Mouse (Mus musculus) naive thymus-derived CD4-positive, alpha-beta T cell, adult 5 months (primary cell): ENCODE results near the gene Alkbh1. TPM values are rescaled to one million over a fixed set of nuclear protein-coding genes. Genes with fewer than 3 reads are reported as not detected.

Experiments used
- polyA plus RNA-seq: library from polyadenylated mRNA; unstranded; fragments of 100-300 nt; shearing (Covaris generic); gene quantifications from one replicate; pipeline ENCODE4 v1.2.1, GENCODE M21; 2017

The Alkbh1 gene
- 98.7 TPM for polyA plus RNA-seq

DNA sequence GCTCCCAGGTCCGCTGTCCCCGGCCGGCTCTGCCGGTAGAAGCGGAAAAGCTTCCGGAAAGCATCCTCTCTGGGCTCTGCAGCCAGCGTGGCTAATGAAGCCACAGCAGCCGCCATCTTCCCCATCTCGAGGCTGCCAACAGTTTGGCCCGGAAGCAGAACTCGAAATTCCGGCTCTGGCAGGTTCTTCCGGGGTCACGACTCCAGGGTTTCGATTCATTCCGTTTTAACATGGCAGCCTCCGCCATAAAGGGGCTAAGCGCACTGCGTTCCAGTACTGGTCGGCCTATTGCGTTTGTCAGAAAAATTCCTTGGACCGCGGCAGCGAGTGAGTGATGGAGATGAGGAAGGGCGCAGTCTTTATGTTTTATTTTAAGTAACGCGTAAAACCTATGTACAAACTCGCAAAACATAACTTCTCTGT lies at the start of gene Alkbh1, which contains the start of gene Slirp:
Gene Alkbh1 (minus strand): TSS at position 318 of the 423 bp plus-strand sequence.
Gene Slirp (plus strand): TSS at position 197 of the 423 bp plus-strand sequence.

DNA sequence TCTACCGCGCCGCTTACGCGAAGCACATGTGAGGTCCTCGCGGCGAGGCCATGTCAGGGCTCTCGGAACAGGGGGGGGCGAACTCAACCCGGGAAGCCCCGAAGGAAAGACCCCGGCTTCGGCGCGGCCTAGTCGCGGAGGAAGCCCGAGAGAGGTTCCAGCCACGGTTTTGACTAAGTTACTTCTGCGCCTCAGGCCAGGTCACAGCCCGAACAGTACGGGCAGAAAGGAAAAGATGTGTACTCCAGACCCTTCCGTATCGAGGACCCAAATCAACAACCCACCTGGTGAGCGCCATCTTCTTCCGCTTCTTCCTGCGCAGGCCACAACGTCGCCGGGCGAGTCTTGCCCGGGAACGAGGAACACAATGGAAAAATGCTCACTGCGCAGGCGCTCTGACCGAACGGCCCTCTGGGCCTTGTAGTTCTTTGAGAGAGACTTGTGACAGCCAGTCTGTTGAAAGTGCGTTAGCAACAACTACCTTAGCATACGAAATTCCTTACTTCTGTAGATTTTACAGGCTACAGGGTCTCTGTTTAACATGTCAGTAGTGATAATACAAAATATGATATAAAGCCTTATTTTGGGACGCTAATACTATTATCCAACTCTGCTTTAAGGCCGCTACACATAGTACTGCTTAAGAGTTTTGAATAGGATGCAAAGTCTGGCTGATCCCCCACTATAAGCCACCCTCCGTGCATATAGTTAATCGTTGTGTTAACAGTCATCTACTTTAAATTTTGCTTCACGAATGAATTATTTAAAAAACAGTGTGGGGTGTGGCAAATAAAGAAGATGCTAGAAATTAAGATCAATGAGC lies 28.4 kb upstream of the Alkbh1 start, which contains the start of gene Snw1:
Gene Snw1 (minus strand): TSS at position 311 of the 823 bp plus-strand sequence.

DNA sequence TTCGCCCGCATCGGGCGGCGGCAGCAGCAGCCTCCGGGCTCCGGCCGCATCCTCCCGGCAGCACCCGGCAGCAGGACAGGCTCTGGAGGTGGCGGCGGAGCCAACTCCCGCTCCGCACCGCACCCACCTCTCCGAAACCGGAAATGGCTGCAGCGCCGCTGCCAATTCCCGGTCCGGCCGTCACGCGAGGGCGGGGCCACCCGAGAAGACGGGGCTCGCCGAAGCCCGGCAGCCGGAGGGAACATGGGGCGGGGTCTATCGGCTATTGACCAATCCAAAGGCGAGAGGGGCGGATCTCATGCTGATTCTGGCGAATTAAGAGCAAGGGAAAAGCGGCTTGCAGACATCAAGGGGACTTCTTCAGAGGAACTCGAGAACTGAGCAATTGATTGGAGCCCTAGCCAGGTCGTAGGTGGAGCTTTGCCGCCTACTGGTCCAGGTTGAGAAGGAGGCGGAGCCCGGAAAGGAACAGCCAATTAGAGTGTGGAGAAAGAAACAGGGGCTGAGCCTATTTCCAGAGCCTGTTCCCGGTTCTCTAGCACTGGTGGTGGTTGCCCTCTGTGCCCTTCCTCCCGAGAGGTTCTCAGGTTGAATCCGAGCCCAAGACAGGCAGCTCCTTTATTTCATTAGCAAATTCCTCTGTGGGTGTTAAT lies 55.6 kb downstream of the Alkbh1 start, which contains the start of gene Sptlc2:
Gene Sptlc2 (minus strand): TSS at position 234 of the 653 bp plus-strand sequence.

Other genes starting within 250 kb of the Alkbh1 start
- 2.9 TPM for gene Samd15, start 244.3 kb downstream of the Alkbh1 start, polyA plus RNA-seq
- 7.6 TPM for gene Tmed8, start 243.6 kb downstream of the Alkbh1 start, polyA plus RNA-seq
- 0.36 TPM for gene Noxred1, start 205.3 kb downstream of the Alkbh1 start, polyA plus RNA-seq
- gene Vipas39, start 177.8 kb downstream of the Alkbh1 start, polyA plus RNA-seq: 23.5 TPM
- 177 TPM for gene Ahsa1, start 177.5 kb downstream of the Alkbh1 start, polyA plus RNA-seq
- gene Ism2, start 144.3 kb downstream of the Alkbh1 start, polyA plus RNA-seq: not detected
- 129 TPM for gene Sptlc2, start 55.7 kb downstream of the Alkbh1 start, polyA plus RNA-seq
- 34.5 TPM for gene Slirp, start 121 bp downstream of the Alkbh1 start, polyA plus RNA-seq
- gene Snw1, start 28.3 kb upstream of the Alkbh1 start, polyA plus RNA-seq: 213 TPM
- not detected for gene Gm5788, start 50.7 kb upstream of the Alkbh1 start, polyA plus RNA-seq
- gene Gm8300, start 70.3 kb upstream of the Alkbh1 start, polyA plus RNA-seq: 0.19 TPM
- not detected for gene Oog1, start 158.7 kb upstream of the Alkbh1 start, polyA plus RNA-seq
- not detected for gene Gm4027, start 174.9 kb upstream of the Alkbh1 start, polyA plus RNA-seq
- not detected for gene Gm16381, start 200.6 kb upstream of the Alkbh1 start, polyA plus RNA-seq